Mouse (Mus musculus): ENCODE measurements around the gene Sfr1. TPM values are rescaled to one million over a fixed set of nuclear protein-coding genes. Genes with fewer than 3 reads are reported as not detected.

Sfr1 gene
- polyA plus RNA-seq, 1 experiment, result 81.6 TPM

- H3K4me1 ChIP-seq (ENCODE audit: control insufficient read depth, insufficient read depth, low read length), result no peaks in the 10 kb centered on the region
- no peak overlapping the region for H3K4me3 ChIP-seq (replicated peaks; ENCODE audit: insufficient read depth, low read depth, low read length)
- H3K27me3 ChIP-seq (ENCODE audit: control insufficient read depth, insufficient read depth, low read length), result no peaks in the 10 kb centered on the region
- DNase-seq, result no peak
- WGBS, result 95% methylated on average over 8 of the region's 8 CpGs
- no peak overlapping the region for H3K27ac ChIP-seq (ENCODE audit: insufficient read depth, low read length)
- TF ChIP-seq POLR2A (IDR thresholded peaks at IDR 0.05; ENCODE audit: borderline replicate concordance, insufficient read depth, low read length) (no peak), CTCF (IDR thresholded peaks at IDR 0.05; ENCODE audit: borderline replicate concordance, insufficient read depth, low read depth, low read length) (no peak)
These were observed 31.0 kb upstream of the Sfr1 start for GRCm38 (mm10) chr19:47700509-47700908.

- 68% methylated on average over 13 of the region's 13 CpGs for WGBS
- TF ChIP-seq POLR2A (IDR thresholded peaks at IDR 0.05; ENCODE audit: borderline replicate concordance, insufficient read depth, low read length) (no peak), CTCF (IDR thresholded peaks at IDR 0.05; ENCODE audit: borderline replicate concordance, insufficient read depth, low read depth, low read length) (no peak)
These were observed 26.3 kb upstream of the Sfr1 start for GRCm38 (mm10) chr19:47705080-47705771.

GRCm38 (mm10) chr19:47705772-47706309 lies 25.6 kb upstream of the Sfr1 start:
- Histone ChIP-seq H3K27me3 (ENCODE audit: control insufficient read depth, insufficient read depth, low read length) (no peaks in the 10 kb centered on the region), H3K27ac (ENCODE audit: insufficient read depth, low read length) (no peak overlapping the region), H3K4me3 (replicated peaks; ENCODE audit: insufficient read depth, low read depth, low read length) (no peak overlapping the region), H3K4me1 (ENCODE audit: control insufficient read depth, insufficient read depth, low read length) (no peaks in the 10 kb centered on the region)
- DNase-seq, result no peak
- no peak for TF ChIP-seq POLR2A (IDR thresholded peaks at IDR 0.05; ENCODE audit: borderline replicate concordance, insufficient read depth, low read length)
- no peak for TF ChIP-seq CTCF (IDR thresholded peaks at IDR 0.05; ENCODE audit: borderline replicate concordance, insufficient read depth, low read depth, low read length)
- WGBS, result 88% methylated on average over 8 of the region's 8 CpGs

More at GRCm38 (mm10) chr19:47705080-47705771, 26.3 kb upstream of the Sfr1 start:
- no peak overlapping the region for H3K27ac ChIP-seq (ENCODE audit: insufficient read depth, low read length)
- H3K27me3 ChIP-seq (ENCODE audit: control insufficient read depth, insufficient read depth, low read length), result no peaks in the 10 kb centered on the region
- no peaks in the 10 kb centered on the region for H3K4me1 ChIP-seq (ENCODE audit: control insufficient read depth, insufficient read depth, low read length)
- no peak overlapping the region for H3K4me3 ChIP-seq (replicated peaks; ENCODE audit: insufficient read depth, low read depth, low read length)
- no peak for DNase-seq

- 71% methylated on average over 4 of the region's 4 CpGs for WGBS
- H3K27ac ChIP-seq (ENCODE audit: insufficient read depth, low read length), result no peak overlapping the region
- no peak overlapping the region for H3K4me3 ChIP-seq (replicated peaks; ENCODE audit: insufficient read depth, low read depth, low read length)
- no peaks in the 10 kb centered on the region for H3K4me1 ChIP-seq (ENCODE audit: control insufficient read depth, insufficient read depth, low read length)
- no peaks in the 10 kb centered on the region for H3K27me3 ChIP-seq (ENCODE audit: control insufficient read depth, insufficient read depth, low read length)
- no peak for TF ChIP-seq POLR2A (IDR thresholded peaks at IDR 0.05; ENCODE audit: borderline replicate concordance, insufficient read depth, low read length)
- no peak for TF ChIP-seq CTCF (IDR thresholded peaks at IDR 0.05; ENCODE audit: borderline replicate concordance, insufficient read depth, low read depth, low read length)
- no peak for DNase-seq
These were observed 21.1 kb upstream of the Sfr1 start for GRCm38 (mm10) chr19:47710376-47710775.

GRCm38 (mm10) chr19:47713457-47713856 lies 18.0 kb upstream of the Sfr1 start:
- 78% methylated on average over 9 of the region's 9 CpGs for WGBS
- Histone ChIP-seq H3K4me3 (replicated peaks; ENCODE audit: insufficient read depth, low read depth, low read length) (no peak overlapping the region), H3K4me1 (ENCODE audit: control insufficient read depth, insufficient read depth, low read length) (no peaks in the 10 kb centered on the region), H3K27me3 (ENCODE audit: control insufficient read depth, insufficient read depth, low read length) (no peaks in the 10 kb centered on the region), H3K27ac (ENCODE audit: insufficient read depth, low read length) (no peak overlapping the region)
- no peak for DNase-seq
- TF ChIP-seq POLR2A (IDR thresholded peaks at IDR 0.05; ENCODE audit: borderline replicate concordance, insufficient read depth, low read length), result no peak
- TF ChIP-seq CTCF (IDR thresholded peaks at IDR 0.05; ENCODE audit: borderline replicate concordance, insufficient read depth, low read depth, low read length), result no peak

GRCm38 (mm10) chr19:47716144-47716543 lies 15.3 kb upstream of the Sfr1 start:
- no peaks in the 10 kb centered on the region for H3K4me1 ChIP-seq (ENCODE audit: control insufficient read depth, insufficient read depth, low read length)
- 59% methylated on average over 2 of the region's 2 CpGs for WGBS
- H3K4me3 ChIP-seq (replicated peaks; ENCODE audit: insufficient read depth, low read depth, low read length), result no peak overlapping the region
- TF ChIP-seq CTCF (IDR thresholded peaks at IDR 0.05; ENCODE audit: borderline replicate concordance, insufficient read depth, low read depth, low read length) (no peak), POLR2A (IDR thresholded peaks at IDR 0.05; ENCODE audit: borderline replicate concordance, insufficient read depth, low read length) (no peak)
- no peaks in the 10 kb centered on the region for H3K27me3 ChIP-seq (ENCODE audit: control insufficient read depth, insufficient read depth, low read length)
- no peak for DNase-seq
- H3K27ac ChIP-seq (ENCODE audit: insufficient read depth, low read length), result no peak overlapping the region

GRCm38 (mm10) chr19:47719147-47719546 lies 12.3 kb upstream of the Sfr1 start:
- Histone ChIP-seq H3K27ac (ENCODE audit: insufficient read depth, low read length) (no peak overlapping the region), H3K4me1 (ENCODE audit: control insufficient read depth, insufficient read depth, low read length) (no peaks in the 10 kb centered on the region), H3K4me3 (replicated peaks; ENCODE audit: insufficient read depth, low read depth, low read length) (no peak overlapping the region), H3K27me3 (ENCODE audit: control insufficient read depth, insufficient read depth, low read length) (no peaks in the 10 kb centered on the region)
- no peak for DNase-seq
- 87% methylated on average over 3 of the region's 3 CpGs for WGBS
- TF ChIP-seq POLR2A (IDR thresholded peaks at IDR 0.05; ENCODE audit: borderline replicate concordance, insufficient read depth, low read length) (no peak), CTCF (IDR thresholded peaks at IDR 0.05; ENCODE audit: borderline replicate concordance, insufficient read depth, low read depth, low read length) (no peak)

- TF ChIP-seq POLR2A (IDR thresholded peaks at IDR 0.05; ENCODE audit: borderline replicate concordance, insufficient read depth, low read length) (no peak), CTCF (IDR thresholded peaks at IDR 0.05; ENCODE audit: borderline replicate concordance, insufficient read depth, low read depth, low read length) (no peak)
- H3K4me3 ChIP-seq (replicated peaks; ENCODE audit: insufficient read depth, low read depth, low read length), result no peak overlapping the region
- no peak overlapping the region for H3K27ac ChIP-seq (ENCODE audit: insufficient read depth, low read length)
- no peaks in the 10 kb centered on the region for H3K27me3 ChIP-seq (ENCODE audit: control insufficient read depth, insufficient read depth, low read length)
- no peak for DNase-seq
- H3K4me1 ChIP-seq (ENCODE audit: control insufficient read depth, insufficient read depth, low read length), result no peaks in the 10 kb centered on the region
- WGBS, result 74% methylated on average over 6 of the region's 6 CpGs
These were observed 9.0 kb upstream of the Sfr1 start for GRCm38 (mm10) chr19:47722471-47722870.

Measured in cerebellum, adult 2 months (tissue).